Mouse (Mus musculus): Measurements from ENCODE around the gene Zbtb46. TPM values are rescaled to one million over a fixed set of nuclear protein-coding genes. Genes with fewer than 3 reads are reported as not detected.
"Not testable (repeated sequence)": the region's sequence is repeated elsewhere in the genome, so short reads cannot be mapped to it uniquely, and the experiment has no call there.

Gene Zbtb46
- polyA plus RNA-seq (2012; rRNA removed) = 7.5 TPM in 2 replicates

DNA sequence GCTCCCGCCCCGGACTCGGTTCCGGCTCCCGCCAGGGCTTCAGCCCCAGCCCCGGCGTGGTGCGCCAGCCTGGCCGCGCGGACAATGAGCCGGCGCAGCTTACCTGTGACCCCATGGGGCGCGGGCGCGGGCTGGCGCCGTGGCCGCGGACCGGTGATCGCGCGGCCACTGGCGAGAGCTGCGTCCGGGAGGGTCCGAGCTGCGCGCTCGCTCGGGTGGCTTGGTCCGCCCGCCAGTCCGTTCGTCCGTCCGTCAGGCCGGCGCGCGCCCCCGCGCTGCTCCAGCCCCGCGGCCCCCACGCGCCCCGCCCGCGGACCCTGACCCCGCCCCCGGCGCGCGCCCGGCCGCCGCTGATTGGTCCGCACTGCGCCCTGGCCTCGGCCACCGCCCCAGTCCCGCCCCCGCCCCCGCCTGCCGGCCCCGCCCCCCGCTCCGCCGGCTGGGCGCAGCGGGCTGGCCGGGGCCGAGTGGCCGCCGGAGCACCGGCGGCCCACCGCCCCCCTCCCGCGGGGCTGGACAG lies at the start of gene Zbtb46:
TSS of gene Zbtb46 (minus strand) at position 274 of the 520 bp plus-strand sequence.
- Histone ChIP-seq H3K27ac (ENCODE audit: insufficient read depth, low read length) (peak within 1 kb of the TSS; percentile 48; the same call in 1 of the 2 replicates), H3K4me3 (ENCODE audit: insufficient read depth, low read length) (peak within 1 kb of the TSS; percentile 56), H3K4me1 (ENCODE audit: control insufficient read depth, insufficient read depth, low read length) (no peaks in the 10 kb centered on the region)
- TF ChIP-seq POLR2A (IDR thresholded peaks at IDR 0.05; ENCODE audit: extremely low read depth, insufficient read depth, low read length) (no peak), CTCF (IDR thresholded peaks at IDR 0.05; ENCODE audit: extremely low read depth, insufficient read depth, low read length) (no peak)

DNA sequence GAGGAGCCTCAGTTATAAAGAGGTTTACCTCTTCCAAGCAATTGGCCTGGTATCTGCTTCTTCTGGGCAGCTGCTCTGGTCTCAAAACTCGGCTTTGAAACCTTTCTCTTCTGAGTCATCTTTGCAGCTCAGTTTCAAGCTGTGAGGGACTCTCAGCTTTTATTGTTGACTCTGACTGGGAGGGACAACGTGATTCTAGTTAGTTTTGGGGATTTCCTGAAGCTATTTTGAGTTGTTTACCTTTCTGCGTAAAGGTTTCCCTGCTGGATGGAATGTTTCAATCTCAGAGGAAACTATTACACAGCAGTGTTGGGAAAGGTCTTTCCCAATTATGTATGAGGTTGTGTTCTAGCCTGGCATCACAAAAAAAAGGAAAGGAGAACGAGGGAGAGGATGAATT lies 39.4 kb upstream of the Zbtb46 start:
- H3K27ac ChIP-seq (ENCODE audit: insufficient read depth, low read length) = no peak overlapping the region

DNA sequence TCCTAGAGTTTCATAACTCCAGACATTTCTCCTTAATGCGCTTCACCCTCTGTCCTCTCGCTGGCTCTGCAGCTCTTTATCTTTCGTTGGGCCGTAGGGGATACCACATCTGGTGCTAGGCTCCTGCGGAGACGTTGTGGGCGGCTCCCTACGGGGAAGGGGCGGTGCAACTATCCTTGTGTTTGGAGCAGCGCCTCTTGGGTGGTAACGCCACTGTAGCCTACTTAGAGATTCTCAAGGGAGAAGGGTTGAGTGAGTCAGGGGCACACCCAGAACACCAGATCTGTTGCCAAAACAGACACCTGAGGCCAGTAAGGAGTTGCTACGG lies 38.3 kb upstream of the Zbtb46 start:
- H3K4me3 ChIP-seq (ENCODE audit: insufficient read depth, low read length) = peak overlapping the region; percentile 84
- H3K4me1 ChIP-seq (ENCODE audit: control insufficient read depth, insufficient read depth, low read length) = peaks cover 2% of the 10 kb centered on the region; the same call in 1 of the 2 replicates
- peak overlapping the region; percentile 75 for H3K27ac ChIP-seq (ENCODE audit: insufficient read depth, low read length)
- TF ChIP-seq CTCF (IDR thresholded peaks at IDR 0.05; ENCODE audit: extremely low read depth, insufficient read depth, low read length) = no peak
- TF ChIP-seq POLR2A (IDR thresholded peaks at IDR 0.05; ENCODE audit: extremely low read depth, insufficient read depth, low read length) = no peak

More for the DNA sequence above, 39.4 kb upstream of the Zbtb46 start:
- no peak overlapping the region for H3K4me3 ChIP-seq (ENCODE audit: insufficient read depth, low read length)
- peaks cover 2% of the 10 kb centered on the region; the same call in 1 of the 2 replicates for H3K4me1 ChIP-seq (ENCODE audit: control insufficient read depth, insufficient read depth, low read length)
- TF ChIP-seq CTCF (IDR thresholded peaks at IDR 0.05; ENCODE audit: extremely low read depth, insufficient read depth, low read length) (no peak), POLR2A (IDR thresholded peaks at IDR 0.05; ENCODE audit: extremely low read depth, insufficient read depth, low read length) (no peak)

DNA sequence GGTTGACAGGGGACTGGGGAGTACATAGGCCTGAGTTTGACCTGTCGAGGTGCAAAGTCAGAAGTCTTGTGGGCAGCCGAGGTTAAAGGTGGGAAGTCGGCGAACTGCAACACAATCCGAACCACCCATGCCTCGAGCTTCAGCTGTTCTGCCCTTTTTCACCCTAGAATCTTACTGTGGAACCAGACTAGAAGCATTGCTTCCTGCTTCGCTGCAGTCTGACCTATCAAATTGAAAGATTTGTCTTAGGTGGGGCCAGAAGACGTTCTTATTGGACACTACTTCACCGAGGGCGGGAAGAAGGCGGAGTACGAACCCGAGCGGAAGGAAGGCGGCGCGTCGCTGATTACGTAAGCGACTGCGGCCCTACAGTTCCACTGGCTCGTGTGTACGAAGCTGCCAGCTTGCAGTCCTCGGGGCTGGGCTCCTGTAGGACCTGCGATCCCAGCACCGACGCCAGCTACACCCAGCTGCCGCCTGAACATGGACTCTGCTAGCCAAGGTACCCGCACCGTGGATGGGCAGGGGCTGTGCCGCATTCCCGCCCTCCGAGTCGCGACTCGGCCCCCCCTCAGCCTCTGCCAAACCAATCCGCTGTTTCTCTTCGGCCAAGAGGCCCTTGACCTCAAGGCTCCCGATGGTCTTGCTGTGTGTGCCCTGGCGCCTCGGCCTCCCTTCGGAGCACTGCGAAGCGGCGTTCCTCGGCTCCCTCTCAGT lies 37.8 kb upstream of the Zbtb46 start, which contains the start of gene Tpd52l2:
TSS of gene Tpd52l2 (plus strand) at position 312 of the 717 bp plus-strand sequence.
- peak; percentile 80 for TF ChIP-seq POLR2A (IDR thresholded peaks at IDR 0.05; ENCODE audit: extremely low read depth, insufficient read depth, low read length)
- TF ChIP-seq CTCF (IDR thresholded peaks at IDR 0.05; ENCODE audit: extremely low read depth, insufficient read depth, low read length) = no peak
- peak within 1 kb of the TSS; percentile 84 for H3K4me3 ChIP-seq (ENCODE audit: insufficient read depth, low read length)
- peaks cover 2% of the 10 kb centered on the region; the same call in 1 of the 2 replicates for H3K4me1 ChIP-seq (ENCODE audit: control insufficient read depth, insufficient read depth, low read length)
- H3K27ac ChIP-seq (ENCODE audit: insufficient read depth, low read length) = peak within 1 kb of the TSS; percentile 75

DNA sequence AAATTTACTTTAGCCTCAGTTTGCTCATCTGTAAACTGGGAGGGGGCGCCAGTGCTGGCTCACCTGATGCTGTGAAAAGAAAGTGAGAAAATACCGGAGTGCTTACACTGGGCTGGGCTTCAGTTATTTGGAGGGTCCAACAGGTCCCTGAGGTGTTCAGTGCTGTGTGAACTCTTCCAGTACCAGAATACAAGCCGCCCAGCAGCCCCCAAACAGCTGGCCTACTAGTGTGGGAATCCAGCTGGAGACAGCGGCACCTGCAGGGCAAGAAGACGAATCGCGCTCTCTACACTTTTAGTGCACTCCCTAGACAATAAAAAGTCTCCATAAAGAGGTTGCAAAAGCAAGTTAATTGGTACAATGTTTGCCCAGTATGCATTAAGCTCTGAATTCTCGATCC lies 37.1 kb upstream of the Zbtb46 start:
- H3K4me3 ChIP-seq (ENCODE audit: insufficient read depth, low read length) = peak overlapping the region; percentile 84; the same call in 1 of the 2 replicates
- H3K27ac ChIP-seq (ENCODE audit: insufficient read depth, low read length) = no peak overlapping the region
- H3K4me1 ChIP-seq (ENCODE audit: control insufficient read depth, insufficient read depth, low read length) = peaks cover 2% of the 10 kb centered on the region; the same call in 1 of the 2 replicates
- TF ChIP-seq CTCF (IDR thresholded peaks at IDR 0.05; ENCODE audit: extremely low read depth, insufficient read depth, low read length) (peak; percentile 58), POLR2A (IDR thresholded peaks at IDR 0.05; ENCODE audit: extremely low read depth, insufficient read depth, low read length) (no peak)

DNA sequence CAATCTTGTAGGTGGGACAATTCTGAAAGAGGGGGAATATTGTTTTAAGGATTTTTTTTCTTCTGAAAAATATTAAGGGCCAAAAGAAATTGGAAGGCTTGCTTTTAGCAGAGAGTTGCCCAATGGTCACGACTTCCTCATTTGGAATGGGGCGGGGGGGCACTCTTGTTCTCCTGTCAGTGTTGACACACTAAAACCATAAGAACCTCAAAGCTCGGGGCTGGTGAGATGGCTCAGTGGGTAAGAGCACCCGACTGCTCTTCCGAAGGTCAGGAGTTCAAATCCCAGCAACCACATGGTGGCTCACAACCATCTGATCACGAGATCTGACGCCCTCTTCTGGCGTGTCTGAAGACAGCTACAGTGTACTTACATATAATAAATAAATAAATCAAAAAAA lies 36.6 kb upstream of the Zbtb46 start:
- H3K4me1 ChIP-seq (ENCODE audit: control insufficient read depth, insufficient read depth, low read length); H3K4me3 ChIP-seq (ENCODE audit: insufficient read depth, low read length); H3K27ac ChIP-seq (ENCODE audit: insufficient read depth, low read length): not testable (repeated sequence)

DNA sequence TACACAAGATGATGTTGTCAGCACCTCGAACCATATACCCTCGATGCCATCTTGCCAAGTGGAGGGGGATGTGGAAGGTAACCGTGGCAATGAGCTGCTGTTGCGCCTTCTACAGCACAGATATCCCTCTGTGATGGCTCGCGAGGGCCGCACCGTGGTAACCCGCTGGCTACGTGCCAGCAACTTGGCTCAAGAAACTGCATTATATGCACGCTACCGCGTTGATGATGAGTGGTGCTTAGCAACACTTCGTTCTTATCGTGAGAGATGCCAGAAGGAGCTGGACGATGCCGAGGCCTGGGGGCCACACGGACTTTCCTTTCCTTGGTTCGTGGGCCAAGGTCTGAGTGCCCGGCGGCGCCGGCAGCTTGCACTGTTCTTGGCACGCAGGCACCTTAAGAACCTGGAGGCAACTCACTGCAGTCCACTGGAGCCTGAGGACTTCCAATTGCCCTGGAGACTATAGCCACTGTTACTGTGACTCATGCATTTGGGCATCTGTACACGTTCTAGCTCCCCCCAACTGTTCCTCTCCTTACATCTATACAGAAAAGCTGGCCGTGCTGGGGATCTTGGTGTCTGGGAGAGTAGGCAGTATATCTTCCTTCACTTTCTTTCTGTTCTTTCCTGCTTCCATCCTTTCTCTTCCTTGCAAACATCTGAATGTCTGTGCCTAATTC lies 35.2 kb upstream of the Zbtb46 start:
- Histone ChIP-seq H3K4me3 (ENCODE audit: insufficient read depth, low read length) (no peak overlapping the region), H3K27ac (ENCODE audit: insufficient read depth, low read length) (no peak overlapping the region), H3K4me1 (ENCODE audit: control insufficient read depth, insufficient read depth, low read length) (peaks cover 2% of the 10 kb centered on the region; the same call in 1 of the 2 replicates)
- TF ChIP-seq CTCF (IDR thresholded peaks at IDR 0.05; ENCODE audit: extremely low read depth, insufficient read depth, low read length) = no peak
- no peak for TF ChIP-seq POLR2A (IDR thresholded peaks at IDR 0.05; ENCODE audit: extremely low read depth, insufficient read depth, low read length)

DNA sequence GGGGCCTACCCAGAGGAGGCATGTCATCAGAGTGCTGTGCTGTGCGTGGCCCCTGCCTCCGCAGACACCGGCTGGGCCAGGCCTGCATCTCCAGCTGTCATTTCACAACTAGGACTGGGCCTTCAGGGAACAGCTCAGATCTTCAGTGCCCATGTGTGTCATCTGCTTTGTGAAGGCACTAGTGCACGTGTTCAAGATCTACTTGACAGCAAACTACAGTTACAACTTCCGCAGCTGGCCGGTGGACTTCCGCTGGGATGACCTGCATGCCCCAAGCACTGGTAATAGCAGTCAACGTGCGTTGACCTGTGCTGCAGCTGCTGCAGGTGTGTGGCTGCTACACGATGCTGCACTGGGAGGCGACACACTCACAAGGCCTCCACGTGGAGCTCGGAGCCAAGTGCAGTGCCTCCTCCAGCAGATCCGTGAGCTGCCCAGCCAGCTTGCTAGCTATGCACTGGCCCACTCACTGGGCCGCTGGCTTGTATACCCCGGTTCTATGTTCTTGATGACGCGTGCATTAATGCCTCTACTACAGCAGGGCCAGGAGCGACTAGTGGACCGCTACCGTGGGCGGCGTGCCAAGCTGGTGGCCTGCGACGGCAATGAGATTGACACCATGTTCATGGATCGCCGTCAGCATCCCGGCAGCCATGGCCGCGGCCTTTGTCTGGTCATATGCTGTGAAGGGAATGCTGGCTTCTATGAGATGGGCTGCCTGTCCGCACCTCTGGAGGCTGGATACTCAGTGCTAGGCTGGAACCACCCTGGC lies 34.1 kb upstream of the Zbtb46 start, which contains the start of gene Abhd16b:
TSS of gene Abhd16b (plus strand) at position 51 of the 772 bp plus-strand sequence.
- no peak within 1 kb of the TSS for H3K4me3 ChIP-seq (ENCODE audit: insufficient read depth, low read length)
- H3K27ac ChIP-seq (ENCODE audit: insufficient read depth, low read length) = no peak within 1 kb of the TSS
- peaks cover under 1% of the 10 kb centered on the region; the same call in 1 of the 2 replicates for H3K4me1 ChIP-seq (ENCODE audit: control insufficient read depth, insufficient read depth, low read length)
- TF ChIP-seq CTCF (IDR thresholded peaks at IDR 0.05; ENCODE audit: extremely low read depth, insufficient read depth, low read length) (no peak), POLR2A (IDR thresholded peaks at IDR 0.05; ENCODE audit: extremely low read depth, insufficient read depth, low read length) (no peak)

DNA sequence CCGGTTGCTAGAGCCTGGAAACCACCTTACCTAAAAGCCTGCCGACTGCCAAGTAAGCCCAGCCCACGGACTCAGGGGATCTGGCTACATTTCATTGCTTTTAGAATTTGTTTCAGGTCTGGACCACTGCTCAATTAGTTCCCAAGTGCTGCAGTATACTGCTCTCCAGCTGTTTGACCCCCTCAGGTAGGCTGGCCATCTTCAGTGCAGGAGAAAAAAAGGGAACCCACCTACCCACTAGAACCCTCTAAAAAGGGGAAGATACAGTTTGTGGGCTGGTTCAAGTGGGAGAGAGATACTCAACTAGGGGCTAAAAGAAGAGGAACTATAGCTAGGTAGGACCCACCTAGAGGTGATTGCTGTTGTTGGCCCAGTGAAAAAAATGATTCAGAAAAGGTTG lies 33.0 kb upstream of the Zbtb46 start:
- Histone ChIP-seq H3K27ac (ENCODE audit: insufficient read depth, low read length) (no peak overlapping the region), H3K4me1 (ENCODE audit: control insufficient read depth, insufficient read depth, low read length) (no peaks in the 10 kb centered on the region)
- TF ChIP-seq CTCF (IDR thresholded peaks at IDR 0.05; ENCODE audit: extremely low read depth, insufficient read depth, low read length) (no peak), POLR2A (IDR thresholded peaks at IDR 0.05; ENCODE audit: extremely low read depth, insufficient read depth, low read length) (no peak)

More for the DNA sequence above, 33.0 kb upstream of the Zbtb46 start:
- H3K4me3 ChIP-seq (ENCODE audit: insufficient read depth, low read length) = no peak overlapping the region
